Mouse (Mus musculus): ENCODE measurements around the gene Capn2.

GRCm38 (mm10) chr1:182427426-182427825 is 90.0 kb downstream of the Capn2 start:
- TF ChIP-seq POLR2A (IDR thresholded peaks at IDR 0.05; ENCODE audit: extremely low read depth, insufficient read depth, low read length) (no peak), CTCF (IDR thresholded peaks at IDR 0.05; ENCODE audit: extremely low read depth, insufficient read depth, low read length) (no peak)

Data from cortical plate, adult 2 months (tissue).